Mouse (Mus musculus) limb, embryonic 12.5 days (tissue): ENCODE data around the gene Heatr4. TPM values are rescaled to one million over a fixed set of nuclear protein-coding genes. Genes with fewer than 3 reads are reported as not detected.

Experiments
- ATAC-seq: fragments of 200-750 bp; cut with Nextera tagmentation; 2 replicates; pipeline ENCODE4 v1.8.0; 2017; ENCODE audit warnings: low read depth, moderate TSS enrichment; ENCODE audit not compliant: insufficient number of reproducible peaks, insufficient read depth, low FRiP score, low TSS enrichment
- H3K27ac ChIP-seq: fragments of 300-500 bp; sonication (generic); 2 replicates; pipeline ENCODE4 v1.5.1; 2016; ENCODE audit warnings: mild to moderate bottlenecking, moderate library complexity
- H3K27me3 ChIP-seq: fragments of 300-500 bp; sonication (generic); 2 replicates; pipeline ENCODE4 v1.6.1; 2016; ENCODE audit warnings: mild to moderate bottlenecking, moderate library complexity
- H3K36me3 ChIP-seq: fragments of 300-500 bp; sonication (generic); 2 replicates; pipeline ENCODE4 v1.6.1; 2016; ENCODE audit warnings: mild to moderate bottlenecking, moderate library complexity
- H3K4me1 ChIP-seq: fragments of 300-500 bp; sonication (generic); replicated peaks from 2 replicates; pipeline ENCODE4 v1.6.1; 2016
- H3K4me2 ChIP-seq: fragments of 300-500 bp; sonication (generic); 2 replicates; pipeline ENCODE4 v1.6.1; 2016; ENCODE audit warnings: mild to moderate bottlenecking, moderate library complexity
- H3K4me3 ChIP-seq: fragments of 300-500 bp; sonication (generic); replicated peaks from 2 replicates; pipeline ENCODE4 v1.5.1; 2016; ENCODE audit warnings: mild to moderate bottlenecking
- H3K9ac ChIP-seq: fragments of 300-500 bp; sonication (generic); replicated peaks from 2 replicates; pipeline ENCODE4 v1.6.1; 2016; ENCODE audit warnings: mild to moderate bottlenecking, moderate library complexity
- H3K9me3 ChIP-seq: fragments of 300-500 bp; sonication (generic); 2 replicates; pipeline ENCODE4 v1.6.1; 2016; ENCODE audit warnings: mild to moderate bottlenecking, moderate library complexity
- WGBS: fragments of 180-500 bp; shearing (Covaris S2); methylation state at CpG from one replicate; pipeline ENCODE4 v1.1.7; 2016; 5-methylcytosine and 5-hydroxymethylcytosine counted together
- polyA plus RNA-seq: library from polyadenylated mRNA; unstranded; fragments of >200 nt; fragmentation: Nextera tagmentation; extraction: Ambion mirVana; gene quantifications from 2 replicates; pipeline ENCODE4 v1.2.1, GENCODE M21; 2016

Heatr4 gene
- polyA plus RNA-seq, 1 experiment from 2014 or later = not detected

DNA sequence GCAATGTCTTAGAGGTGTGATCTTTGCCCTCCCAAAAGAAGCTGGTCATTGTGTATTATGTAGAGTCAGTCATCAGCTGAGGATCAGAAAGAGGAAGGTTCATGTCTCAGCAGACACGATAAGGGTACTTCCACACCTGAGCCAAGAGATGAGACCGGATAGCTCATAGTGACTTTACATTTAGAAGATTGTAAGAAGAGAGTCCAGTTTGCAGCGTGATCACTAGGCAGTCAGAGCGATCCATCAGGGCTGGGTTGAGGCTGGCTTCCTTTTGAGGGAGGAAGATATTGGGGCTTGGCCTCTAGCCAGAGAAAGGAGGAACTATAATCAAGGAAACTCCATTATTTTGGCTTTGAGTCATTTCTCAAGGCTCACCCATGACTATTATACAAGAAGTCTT lies 56.9 kb downstream of the Heatr4 start:
- H3K36me3 ChIP-seq = no peaks in the 10 kb centered on the region
- H3K4me3 ChIP-seq = no peak overlapping the region
- ATAC-seq = no peak
- H3K27me3 ChIP-seq = no peaks in the 10 kb centered on the region
- no peak overlapping the region for H3K27ac ChIP-seq
- H3K4me1 ChIP-seq = peaks cover 17% of the 10 kb centered on the region
- H3K9me3 ChIP-seq = no peaks in the 10 kb centered on the region
- no peak overlapping the region for H3K9ac ChIP-seq
- 91% methylated on average over 4 of the region's 4 CpGs for WGBS
- no peak overlapping the region for H3K4me2 ChIP-seq

DNA sequence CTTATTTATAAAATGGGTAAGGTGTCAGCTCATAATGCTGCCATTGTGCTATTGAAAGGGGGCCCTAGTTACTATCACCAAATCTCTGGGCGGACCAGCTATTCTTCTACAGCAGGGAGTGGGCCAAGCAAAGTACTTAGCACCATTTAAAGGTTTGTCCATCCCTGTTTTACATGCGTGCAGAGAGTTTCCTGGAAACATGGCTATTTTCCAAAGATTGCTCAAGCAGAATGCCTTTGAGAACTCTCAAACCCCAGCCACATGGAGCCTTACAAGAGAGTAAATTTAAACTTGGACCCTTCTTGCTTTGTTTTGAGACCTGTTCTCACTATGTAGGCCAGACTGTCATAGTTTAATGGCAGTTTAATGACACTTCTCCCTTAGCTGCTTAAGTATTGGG lies 58.6 kb downstream of the Heatr4 start:
- ATAC-seq = no peak
- H3K9me3 ChIP-seq = no peaks in the 10 kb centered on the region
- WGBS = 84% methylated on average over 2 of the region's 2 CpGs
- no peaks in the 10 kb centered on the region for H3K36me3 ChIP-seq
- no peak overlapping the region for H3K4me2 ChIP-seq
- no peak overlapping the region for H3K9ac ChIP-seq
- no peak overlapping the region for H3K27ac ChIP-seq
- H3K4me1 ChIP-seq = peaks cover 19% of the 10 kb centered on the region
- no peak overlapping the region for H3K4me3 ChIP-seq
- H3K27me3 ChIP-seq = no peaks in the 10 kb centered on the region

DNA sequence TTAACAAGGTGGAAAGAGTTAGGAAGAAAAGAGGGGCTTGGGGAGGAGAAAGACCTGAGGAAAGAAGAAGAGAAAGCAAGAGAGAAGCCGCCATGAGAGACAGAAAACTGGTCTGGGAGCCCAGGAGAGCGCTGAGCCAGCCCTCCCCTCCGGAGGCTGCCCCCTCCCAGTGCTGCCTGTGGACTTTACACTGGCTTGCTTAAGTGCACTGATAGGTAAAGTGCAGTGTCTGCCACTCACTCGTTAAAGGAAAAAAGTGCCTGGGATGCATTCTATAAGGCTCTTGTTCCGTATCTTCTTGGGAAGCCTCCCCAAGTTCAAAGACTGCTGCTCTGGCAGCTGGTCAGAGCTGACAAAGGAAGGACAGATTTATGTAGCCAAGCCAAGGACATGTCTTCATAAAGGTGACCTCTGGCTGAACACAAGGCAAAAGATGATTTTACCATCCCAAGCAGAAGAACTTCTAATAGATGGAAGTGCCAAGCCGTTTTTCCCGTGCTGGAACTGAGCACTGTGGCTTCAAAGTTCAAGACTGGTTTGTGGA lies 59.4 kb downstream of the Heatr4 start:
- Histone ChIP-seq H3K4me1 (peaks cover 24% of the 10 kb centered on the region), H3K9me3 (no peaks in the 10 kb centered on the region), H3K27me3 (no peaks in the 10 kb centered on the region), H3K4me2 (no peak overlapping the region), H3K27ac (no peak overlapping the region), H3K9ac (no peak overlapping the region), H3K4me3 (no peak overlapping the region), H3K36me3 (no peaks in the 10 kb centered on the region)
- 65% methylated on average over 7 of the region's 7 CpGs for WGBS
- no peak for ATAC-seq

GRCm38 (mm10) chr12:83924332-83924731 lies 60.3 kb downstream of the Heatr4 start:
- no peaks in the 10 kb centered on the region for H3K36me3 ChIP-seq
- H3K27me3 ChIP-seq = no peaks in the 10 kb centered on the region
- 70% methylated on average over 3 of the region's 3 CpGs for WGBS
- H3K4me3 ChIP-seq = no peak overlapping the region
- peaks cover 24% of the 10 kb centered on the region for H3K4me1 ChIP-seq
- no peak overlapping the region for H3K4me2 ChIP-seq
- no peaks in the 10 kb centered on the region for H3K9me3 ChIP-seq
- ATAC-seq = no peak
- no peak overlapping the region for H3K27ac ChIP-seq
- H3K9ac ChIP-seq = no peak overlapping the region

DNA sequence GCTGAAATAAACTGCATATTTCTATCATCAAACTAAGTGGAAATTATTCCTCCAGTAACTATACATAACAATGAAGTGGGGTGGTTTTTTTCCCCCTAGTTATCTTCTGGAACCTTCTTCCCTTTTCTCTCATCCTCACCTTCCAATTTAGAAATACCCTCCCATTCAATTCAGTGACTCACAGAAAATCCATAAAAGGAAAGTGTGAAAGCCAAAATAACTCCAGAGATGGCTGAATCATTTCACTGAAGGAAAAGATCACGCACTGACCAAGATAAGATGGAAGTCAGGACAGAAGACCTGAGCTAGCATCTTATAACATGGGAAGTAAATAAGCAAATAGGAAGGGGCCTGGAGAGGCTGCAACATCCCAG lies 61.2 kb downstream of the Heatr4 start:
- ATAC-seq = no peak
- Histone ChIP-seq H3K4me1 (peaks cover 24% of the 10 kb centered on the region), H3K27ac (0 out of 2 replicates have a peak overlapping the region, but pooled peaks have one; percentile 17), H3K36me3 (no peaks in the 10 kb centered on the region), H3K27me3 (no peaks in the 10 kb centered on the region), H3K4me3 (no peak overlapping the region), H3K9ac (no peak overlapping the region), H3K9me3 (no peaks in the 10 kb centered on the region), H3K4me2 (peak overlapping the region; percentile 63; the same call in 1 of the 2 replicates)
- 91% methylated on average over 1 of the region's 1 CpGs for WGBS

DNA sequence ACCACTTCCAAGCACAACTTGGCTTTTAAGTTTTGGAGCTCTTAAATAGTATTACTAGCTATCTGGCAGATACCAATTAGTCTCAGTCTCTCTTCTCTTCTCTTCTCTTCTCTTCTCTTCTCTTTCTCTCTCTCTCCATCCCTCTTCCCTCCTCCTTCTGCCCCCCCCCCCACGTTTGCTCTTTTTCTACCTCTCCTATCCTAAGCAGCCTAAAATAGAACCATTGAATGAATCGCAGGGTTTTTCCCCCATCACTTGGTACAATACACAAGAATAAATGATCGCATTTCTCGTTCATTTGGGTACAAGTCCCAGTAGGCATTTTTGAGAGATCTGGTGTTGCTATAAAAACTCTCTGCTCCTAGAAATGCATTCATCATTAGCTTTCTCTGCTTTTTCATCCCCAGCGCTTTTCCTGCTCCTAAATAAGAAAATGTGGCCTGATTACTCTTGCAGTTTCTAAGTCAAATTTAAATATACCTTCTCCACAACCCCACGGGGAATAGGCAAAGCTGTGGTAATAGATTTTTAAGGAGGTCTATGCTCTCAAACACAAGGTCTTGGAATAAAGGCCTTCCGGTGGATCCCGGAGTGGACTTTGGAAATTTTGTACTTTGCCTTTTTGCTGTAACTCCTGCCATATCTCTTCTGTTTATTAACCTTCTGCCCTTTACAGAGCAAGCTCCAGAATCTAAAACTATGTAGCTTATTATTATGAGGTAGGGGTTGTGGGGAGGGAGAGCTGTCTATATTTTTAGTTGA lies 61.7 kb downstream of the Heatr4 start:
- H3K27ac ChIP-seq = peak overlapping the region; percentile 86
- peaks cover 24% of the 10 kb centered on the region for H3K4me1 ChIP-seq
- H3K4me3 ChIP-seq = peak overlapping the region; percentile 93
- no peak for ATAC-seq
- peak overlapping the region; percentile 61 for H3K9ac ChIP-seq
- 34% methylated on average over 8 of the region's 8 CpGs for WGBS
- no peaks in the 10 kb centered on the region for H3K9me3 ChIP-seq
- H3K27me3 ChIP-seq = no peaks in the 10 kb centered on the region
- H3K4me2 ChIP-seq = peak overlapping the region; percentile 63
- no peaks in the 10 kb centered on the region for H3K36me3 ChIP-seq

DNA sequence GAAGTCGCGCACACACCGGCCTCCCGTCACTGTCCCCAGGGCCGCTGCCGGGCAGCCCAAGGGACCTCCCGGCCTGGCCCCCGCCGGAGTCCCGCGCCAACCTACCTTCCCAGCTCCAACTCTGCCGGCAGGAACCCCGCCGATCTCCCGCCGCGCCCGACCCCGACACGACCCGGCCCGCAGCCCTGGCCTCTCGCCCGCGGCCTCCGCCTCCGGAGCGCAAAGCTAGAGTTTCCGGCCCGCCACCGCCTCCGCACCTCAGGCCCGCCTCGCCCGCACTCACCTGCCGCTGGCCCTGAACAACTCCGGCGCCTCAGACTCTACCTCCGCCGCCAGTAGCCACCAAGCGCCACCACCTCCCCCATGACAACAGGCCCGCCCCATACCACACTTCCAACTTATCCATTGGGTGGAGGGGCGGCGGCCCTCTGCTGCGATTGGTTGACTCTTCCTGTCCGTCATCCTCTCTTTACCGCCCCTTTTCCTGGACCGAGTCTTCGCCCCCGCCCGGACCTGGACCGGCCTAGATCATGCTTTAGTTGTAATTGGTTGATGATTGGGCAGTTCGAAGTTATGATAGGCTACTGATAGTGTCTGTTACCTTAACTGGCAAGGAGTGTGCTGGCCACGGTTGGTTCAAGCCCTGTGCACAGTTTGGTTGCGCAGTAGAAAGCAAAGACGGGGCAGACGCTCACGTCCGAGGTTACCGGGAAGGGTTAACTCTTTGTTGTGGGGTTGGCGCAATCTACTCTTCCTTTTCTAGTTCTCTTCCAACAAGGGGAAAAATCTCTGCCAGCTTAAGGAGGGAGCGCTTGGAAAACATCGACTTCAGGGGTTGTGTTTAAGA lies 62.9 kb downstream of the Heatr4 start, which contains the start of gene Numb:
TSS of gene Numb (minus strand) at position 400 of the 847 bp plus-strand sequence.
- peak; percentile 100 for ATAC-seq
- Histone ChIP-seq H3K4me1 (peaks cover 24% of the 10 kb centered on the region), H3K9me3 (no peaks in the 10 kb centered on the region), H3K27ac (peak within 1 kb of the TSS; percentile 93), H3K4me3 (peak within 1 kb of the TSS; percentile 93), H3K36me3 (peaks cover 3% of the 10 kb centered on the region; the same call in 1 of the 2 replicates), H3K4me2 (peak within 1 kb of the TSS; percentile 84), H3K27me3 (no peaks in the 10 kb centered on the region), H3K9ac (peak within 1 kb of the TSS; percentile 89)
- under 1% methylated on average over 54 of the region's 63 CpGs for WGBS

DNA sequence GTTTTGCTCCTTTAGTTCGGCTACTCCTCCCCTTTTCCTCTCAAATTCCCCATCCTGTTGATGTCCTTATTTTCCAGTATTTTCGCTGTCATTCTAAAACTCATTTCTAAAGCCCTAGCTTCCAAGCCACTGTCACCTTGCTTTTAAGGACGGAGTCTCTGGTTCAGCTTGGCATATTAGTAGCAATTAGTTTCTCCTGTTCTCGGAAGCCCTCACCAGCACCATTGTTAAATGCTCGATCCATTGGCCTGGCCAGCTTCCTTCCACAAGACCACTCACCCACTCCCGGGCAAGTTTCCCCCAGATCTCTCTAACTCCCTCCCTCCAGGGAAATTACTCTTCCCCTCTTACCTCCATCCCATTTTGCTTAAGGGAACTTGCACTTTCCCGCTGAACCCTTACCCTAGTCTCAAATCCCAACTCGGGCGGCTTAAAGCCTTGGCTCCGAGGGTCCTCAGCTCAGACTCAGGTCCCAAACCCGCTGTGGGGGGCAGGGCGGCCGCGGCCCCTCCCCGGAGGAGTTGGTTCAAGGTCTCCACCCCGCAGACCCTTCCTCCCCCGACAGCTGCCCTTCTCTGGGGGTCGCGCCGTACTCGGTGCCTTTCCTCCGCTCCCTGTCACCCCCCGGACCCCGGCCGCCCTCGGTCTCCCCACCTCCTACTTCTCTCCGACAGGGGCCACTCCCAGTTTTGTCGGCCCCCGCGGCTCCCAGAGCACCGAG lies 63.8 kb downstream of the Heatr4 start:
- H3K4me1 ChIP-seq = peaks cover 24% of the 10 kb centered on the region
- peak overlapping the region; percentile 84 for H3K4me2 ChIP-seq
- H3K36me3 ChIP-seq = peaks cover 8% of the 10 kb centered on the region; the same call in 1 of the 2 replicates
- H3K9me3 ChIP-seq = no peaks in the 10 kb centered on the region
- H3K9ac ChIP-seq = peak overlapping the region; percentile 89
- no peaks in the 10 kb centered on the region for H3K27me3 ChIP-seq
- peak overlapping the region; percentile 93 for H3K4me3 ChIP-seq
- no peak for ATAC-seq
- WGBS = 2% methylated on average over 31 of the region's 31 CpGs
- H3K27ac ChIP-seq = peak overlapping the region; percentile 93

- H3K36me3 ChIP-seq = peaks cover 15% of the 10 kb centered on the region; the same call in 1 of the 2 replicates
- no peak overlapping the region for H3K9ac ChIP-seq
- no peak overlapping the region for H3K27ac ChIP-seq
- H3K27me3 ChIP-seq = no peaks in the 10 kb centered on the region
- no peak overlapping the region for H3K4me2 ChIP-seq
- WGBS = 81% methylated on average over 9 of the region's 9 CpGs
- H3K4me1 ChIP-seq = peaks cover 6% of the 10 kb centered on the region; the same call in 1 of the 2 replicates
- H3K4me3 ChIP-seq = no peak overlapping the region
- no peak for ATAC-seq
- no peaks in the 10 kb centered on the region for H3K9me3 ChIP-seq
These were observed 67.8 kb downstream of the Heatr4 start for GRCm38 (mm10) chr12:83916884-83917283.

- H3K9me3 ChIP-seq = no peaks in the 10 kb centered on the region
- H3K4me1 ChIP-seq = no peaks in the 10 kb centered on the region; the same call in 1 of the 2 replicates
- H3K4me3 ChIP-seq = no peak overlapping the region
- 80% methylated on average over 1 of the region's 1 CpGs for WGBS
- ATAC-seq = no peak
- no peak overlapping the region for H3K4me2 ChIP-seq
- no peaks in the 10 kb centered on the region for H3K27me3 ChIP-seq
- peaks cover 19% of the 10 kb centered on the region; the same call in 1 of the 2 replicates for H3K36me3 ChIP-seq
- H3K27ac ChIP-seq = no peak overlapping the region
- H3K9ac ChIP-seq = no peak overlapping the region
These were observed 69.9 kb downstream of the Heatr4 start for GRCm38 (mm10) chr12:83914797-83915196.
